Mouse (Mus musculus) C2C12 (cell line): ENCODE data around the gene Htr5a. TPM values are rescaled to one million over a fixed set of nuclear protein-coding genes. Genes with fewer than 3 reads are reported as not detected.

Experiments used
- H3K27me3 ChIP-seq: one replicate; pipeline ENCODE4 v1.6.1; 2011; ENCODE audit not compliant: control insufficient read depth, insufficient read depth, insufficient read length
- H3K36me3 ChIP-seq: one replicate; pipeline ENCODE4 v1.6.1; 2011; ENCODE audit not compliant: control insufficient read depth, insufficient read depth
- H3K4me3 ChIP-seq: one replicate; pipeline ENCODE4 v1.5.1; 2011; ENCODE audit warnings: mild to moderate bottlenecking, control low read depth; ENCODE audit not compliant: poor library complexity, insufficient read depth, severe bottlenecking
- H3K79me2 ChIP-seq: one replicate; pipeline ENCODE4 v1.6.1; 2011; ENCODE audit not compliant: control insufficient read depth, insufficient read depth
- H3K79me3 ChIP-seq: one replicate; pipeline ENCODE4 v1.6.1; 2011; ENCODE audit warnings: low read depth, control low read depth
- H3ac ChIP-seq: one replicate; pipeline ENCODE3; 2011; ENCODE audit warnings: low read depth; ENCODE audit not compliant: control insufficient read depth, insufficient read length
- CEBPB ChIP-seq: IDR thresholded peaks from one replicate; pipeline ENCODE4 v1.6.1; 2011; ENCODE audit warnings: low read depth, mild to moderate bottlenecking, control low read depth, moderate library complexity
- CTCF ChIP-seq: IDR thresholded peaks from one replicate; pipeline ENCODE4 v1.5.1; 2011; ENCODE audit not compliant: control insufficient read depth, insufficient read depth, insufficient read length
- FOSL1 ChIP-seq: IDR thresholded peaks from one replicate; pipeline ENCODE4 v1.8.0; 2011; ENCODE audit warnings: mild to moderate bottlenecking, low read length; ENCODE audit not compliant: poor library complexity, insufficient read depth, severe bottlenecking
- MAX ChIP-seq: IDR thresholded peaks from one replicate; pipeline ENCODE4 v1.6.1; 2011; ENCODE audit warnings: mild to moderate bottlenecking, control low read depth
- MYOD1 ChIP-seq: IDR thresholded peaks from one replicate; pipeline ENCODE4 v1.6.1; 2011; ENCODE audit warnings: low read depth; ENCODE audit not compliant: control insufficient read depth, insufficient read length
- MYOG ChIP-seq: IDR thresholded peaks from one replicate; pipeline ENCODE4 v1.6.1; 2011; ENCODE audit not compliant: control insufficient read depth, insufficient read length; ENCODE audit errors: extremely low read depth
- USF1 ChIP-seq: IDR thresholded peaks from one replicate; pipeline ENCODE4 v1.6.1; 2011; ENCODE audit warnings: low read depth, mild to moderate bottlenecking, control low read depth, moderate library complexity
- polyA plus RNA-seq: library from polyadenylated mRNA; unstranded; fragments of >200 nt; fragmentation: generic; extraction: Trizol; gene quantifications from one replicate; pipeline ENCODE4 v1.2.1, GENCODE M21; 2012; ENCODE audit warnings: missing spikeins

Gene Htr5a
- polyA plus RNA-seq, 1 experiment, result not detected

GRCm38 (mm10) chr5:27899756-27900155 is 57.8 kb downstream of the Htr5a start:
- no peaks in the 10 kb centered on the region for H3K79me3 ChIP-seq
- no peak overlapping the region for H3K4me3 ChIP-seq
- no peaks in the 10 kb centered on the region for H3K36me3 ChIP-seq
- no peak overlapping the region for H3ac ChIP-seq
- no peaks in the 10 kb centered on the region for H3K79me2 ChIP-seq
- no peak for TF ChIP-seq CEBPB
- TF ChIP-seq MYOG, result no peak
- no peak for TF ChIP-seq MYOD1
- TF ChIP-seq USF1, result no peak
- TF ChIP-seq CTCF, result no peak
- TF ChIP-seq MAX, result no peak
- TF ChIP-seq FOSL1, result no peak
- H3K27me3 ChIP-seq, result no peaks in the 10 kb centered on the region

DNA sequence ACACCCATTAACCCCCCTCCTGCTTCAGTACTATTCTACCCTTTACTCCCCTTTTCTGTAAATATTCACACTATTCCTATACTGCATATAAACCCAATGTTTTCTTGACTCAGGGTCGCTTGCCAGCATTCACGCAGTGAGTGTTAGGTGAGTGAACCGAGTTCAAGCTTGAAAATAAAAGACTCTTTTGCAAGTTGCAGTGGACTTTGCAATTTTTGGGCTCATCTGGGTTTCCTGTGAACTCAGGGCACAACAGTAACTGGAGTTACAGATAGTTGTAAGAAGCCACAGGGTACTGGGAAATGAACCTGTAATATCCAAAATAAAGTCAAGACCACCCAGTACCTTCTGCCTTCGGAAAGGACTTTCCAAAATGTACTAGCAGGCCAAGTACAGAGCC is 58.2 kb downstream of the Htr5a start:
- H3K79me2 ChIP-seq, result no peaks in the 10 kb centered on the region
- TF ChIP-seq FOSL1, result no peak
- no peak for TF ChIP-seq MYOD1
- H3ac ChIP-seq, result no peak overlapping the region
- no peaks in the 10 kb centered on the region for H3K27me3 ChIP-seq
- no peaks in the 10 kb centered on the region for H3K36me3 ChIP-seq
- no peaks in the 10 kb centered on the region for H3K79me3 ChIP-seq
- no peak overlapping the region for H3K4me3 ChIP-seq

Other genes with a start within 250 kb of the Htr5a start
- gene Paxip1, start 50.5 kb upstream of the Htr5a start, polyA plus RNA-seq, result 17.4 TPM
- 48.8 TPM for gene Insig1, start 229.2 kb downstream of the Htr5a start, polyA plus RNA-seq